Mouse (Mus musculus) G1E (cell line): ENCODE results near the gene Rae1. TPM values are rescaled to one million over a fixed set of nuclear protein-coding genes. Genes with fewer than 3 reads are reported as not detected.

Experiments
- ATAC-seq: 2 replicates; pipeline ENCODE4 v1.8.0; 2016; ENCODE audit warnings: mild to moderate bottlenecking; ENCODE audit not compliant: insufficient number of reproducible peaks, poor library complexity, low FRiP score, severe bottlenecking; ENCODE audit errors: extremely low read depth
- DNase-seq: peaks from one replicate; pipeline ENCODE4 v3.0.0; 2012; ENCODE audit warnings: low spot score
- H3K27me3 ChIP-seq: 2 replicates; pipeline ENCODE4 v1.6.1; 2012; ENCODE audit warnings: mild to moderate bottlenecking, low read length, inconsistent platforms; ENCODE audit not compliant: insufficient read depth
- H3K36me3 ChIP-seq: replicated peaks from 2 replicates; pipeline ENCODE3; 2012; ENCODE audit warnings: mild to moderate bottlenecking, inconsistent platforms
- H3K4me1 ChIP-seq: 2 replicates; pipeline ENCODE4 v1.6.1; 2012; ENCODE audit warnings: low read depth, low read length, inconsistent platforms, mixed read lengths; ENCODE audit not compliant: insufficient read depth
- H3K4me3 ChIP-seq: 2 replicates; pipeline ENCODE4 v1.5.1; 2012; ENCODE audit warnings: low read depth, mild to moderate bottlenecking, inconsistent platforms, low read length, moderate library complexity, mixed read lengths
- H3K9me3 ChIP-seq: replicated peaks from 2 replicates; pipeline ENCODE4 v1.6.1; 2012; ENCODE audit warnings: inconsistent platforms
- CTCF ChIP-seq: IDR thresholded peaks from 2 replicates; pipeline ENCODE4 v1.5.1; 2012; ENCODE audit warnings: low read depth, low read length, inconsistent platforms, mixed read lengths
- GATA1 ChIP-seq: IDR thresholded peaks from 2 replicates; pipeline ENCODE4 v1.6.1; 2012; ENCODE audit warnings: borderline replicate concordance, low read length, inconsistent platforms, mixed read lengths
- GATA2 ChIP-seq: IDR thresholded peaks from 2 replicates; pipeline ENCODE4 v1.6.1; 2012; ENCODE audit warnings: low read depth, low read length, inconsistent platforms, borderline replicate concordance
- POLR2AphosphoS5 ChIP-seq: IDR thresholded peaks from 2 replicates; pipeline ENCODE4 v1.6.1; 2012; ENCODE audit warnings: low read depth, low read length, inconsistent platforms; ENCODE audit not compliant: insufficient replicate concordance
- TAL1 ChIP-seq: conservative IDR thresholded peaks from 2 replicates; pipeline ENCODE4 v1.6.1; 2012; ENCODE audit warnings: low read depth, low read length, inconsistent platforms, mixed read lengths
- polyA plus RNA-seq: library from polyadenylated mRNA; stranded (reverse); fragments of >175 nt; gene quantifications from 2 replicates; pipeline ENCODE4 v1.2.3, GENCODE M21; 2012
- total RNA-seq, 2 experiments: library from RNA; stranded (forward) in 1 of 2; stranded (reverse) in 1 of 2; fragments of 200-1000 nt in 1 of 2; fragments of >200 nt in 1 of 2; fragmentation: Nextera tagmentation in 1 of 2; gene quantifications; 2 replicates each; pipeline ENCODE4 v1.2.3; 2014 to 2017

Gene Rae1
- total and polyA plus RNA-seq, 3 experiments: 60.2 to 165 (median 92.4) TPM

GRCm38 (mm10) chr2:173019790-173020189 is 19.9 kb downstream of the Rae1 start:
- TF ChIP-seq TAL1 (no peak), POLR2AphosphoS5 (no peak), GATA1 (no peak), GATA2 (no peak), CTCF (no peak)
- no peaks in the 10 kb centered on the region for H3K27me3 ChIP-seq
- H3K36me3 ChIP-seq: peaks cover 51% of the 10 kb centered on the region
- no peaks in the 10 kb centered on the region for H3K9me3 ChIP-seq
- H3K4me3 ChIP-seq: peak overlapping the region; percentile 70
- peak; percentile 89 for DNase-seq
- H3K4me1 ChIP-seq: peaks cover 61% of the 10 kb centered on the region
- peak; percentile 62 for ATAC-seq

- TF ChIP-seq GATA1 (no peak), TAL1 (no peak), POLR2AphosphoS5 (no peak)
- Histone ChIP-seq H3K4me1 (peaks cover 65% of the 10 kb centered on the region), H3K4me3 (peak within 1 kb of the TSS; percentile 70), H3K27me3 (no peaks in the 10 kb centered on the region), H3K36me3 (peaks cover 51% of the 10 kb centered on the region), H3K9me3 (no peaks in the 10 kb centered on the region)
- no peak for ATAC-seq
- no peak for DNase-seq
Measured at GRCm38 (mm10) chr2:173020430-173020829, 20.5 kb downstream of the Rae1 start, which contains the start of gene Rbm38. Gene Rbm38 (plus strand): TSS chr2:173020498.

- Histone ChIP-seq H3K27me3 (no peaks in the 10 kb centered on the region), H3K9me3 (no peaks in the 10 kb centered on the region), H3K36me3 (peaks cover 51% of the 10 kb centered on the region), H3K4me1 (peaks cover 77% of the 10 kb centered on the region), H3K4me3 (peak overlapping the region; percentile 94)
- DNase-seq: peak; percentile 76
- peak; percentile 37 for ATAC-seq
- no peak for TF ChIP-seq TAL1
- no peak for TF ChIP-seq GATA2
- no peak for TF ChIP-seq CTCF
- TF ChIP-seq POLR2AphosphoS5: peak; percentile 74; the same call in 1 of the 2 replicates
Measured at GRCm38 (mm10) chr2:173021633-173022055, 21.7 kb downstream of the Rae1 start.

- Histone ChIP-seq H3K4me3 (peak overlapping the region; percentile 94), H3K4me1 (peaks cover 79% of the 10 kb centered on the region), H3K36me3 (peaks cover 51% of the 10 kb centered on the region), H3K9me3 (no peaks in the 10 kb centered on the region), H3K27me3 (no peaks in the 10 kb centered on the region)
- DNase-seq (peak; percentile 62), ATAC-seq (no peak)
- TF ChIP-seq TAL1 (no peak), POLR2AphosphoS5 (no peak), GATA1 (no peak), CTCF (no peak), GATA2 (no peak)
Measured at GRCm38 (mm10) chr2:173022056-173022681, 22.3 kb downstream of the Rae1 start.

GRCm38 (mm10) chr2:173022813-173023212 is 22.9 kb downstream of the Rae1 start:
- no peak for DNase-seq
- TF ChIP-seq GATA1: no peak
- no peak for TF ChIP-seq POLR2AphosphoS5
- TF ChIP-seq GATA2: no peak
- no peak for TF ChIP-seq CTCF
- no peak for TF ChIP-seq TAL1
- no peaks in the 10 kb centered on the region for H3K9me3 ChIP-seq
- ATAC-seq: no peak
- H3K27me3 ChIP-seq: no peaks in the 10 kb centered on the region
- peak overlapping the region; percentile 94 for H3K4me3 ChIP-seq
- peaks cover 79% of the 10 kb centered on the region for H3K4me1 ChIP-seq
- H3K36me3 ChIP-seq: peaks cover 55% of the 10 kb centered on the region

- peaks cover 61% of the 10 kb centered on the region for H3K36me3 ChIP-seq
- peaks cover 79% of the 10 kb centered on the region for H3K4me1 ChIP-seq
- peak overlapping the region; percentile 94 for H3K4me3 ChIP-seq
- TF ChIP-seq TAL1: no peak
- no peak for TF ChIP-seq CTCF
- no peak for TF ChIP-seq GATA1
- no peak for TF ChIP-seq POLR2AphosphoS5
- no peak for TF ChIP-seq GATA2
- no peaks in the 10 kb centered on the region for H3K9me3 ChIP-seq
- no peaks in the 10 kb centered on the region for H3K27me3 ChIP-seq
- no peak for ATAC-seq
- no peak for DNase-seq
Measured at GRCm38 (mm10) chr2:173023371-173023851, 23.5 kb downstream of the Rae1 start.
